Comparison of ENCODE assay signal across 16 mouse cellular contexts in the genomic region with DNA sequence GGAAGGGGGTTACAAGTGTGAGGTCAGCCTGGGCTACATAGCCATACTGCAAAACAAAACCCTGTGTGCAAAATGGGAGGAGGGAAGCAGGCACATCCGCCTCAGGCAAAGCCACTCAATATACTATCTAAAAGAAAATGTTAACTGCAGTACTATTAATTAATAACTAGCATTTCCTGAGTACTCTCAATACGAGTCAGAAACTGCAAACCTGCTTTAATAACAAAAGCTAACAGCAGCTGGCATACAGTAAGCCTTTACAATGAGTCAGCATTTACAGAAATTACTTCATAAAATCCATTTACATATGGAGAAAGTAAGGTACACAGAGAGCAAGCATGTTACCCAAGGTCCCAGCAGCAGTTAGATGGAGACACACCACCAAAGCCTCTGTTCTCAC.
A peak's percentile ranks its signal among the peaks of the same experiment; 100 is the strongest.
DNase-seq lines count a peak whose midpoint lies in the region; ATAC-seq and TF ChIP-seq lines count a peak whose summit lies in the region.
"Had no signal": no experiment of that assay in that cellular context is flagged by ENCODE, and none has a peak within 500 bp of the region (broad histone marks: within the 10 kb centered on the region; RNA-seq: fewer than 3 reads in every experiment).

No protein-coding gene starts in this region.

- no peak overlapping the region for H3K9ac ChIP-seq in MEL (ENCODE audit: control insufficient read depth, low read depth, low read length, poor library complexity, severe bottlenecking)
- H3K9ac ChIP-seq: hindbrain, embryonic 14.5 days; midbrain, embryonic 15.5 days had no signal

- peaks cover 0 to 27% of the 10 kb centered on the region in 2 experiments; a peak in 2 of 4 replicates for H3K36me3 ChIP-seq in MEL (ENCODE audit: control insufficient read depth in 1 of 2, insufficient read depth in 2 of 2, low read length in 2 of 2)
- H3K36me3 ChIP-seq: midbrain, embryonic 15.5 days had no signal

- no peak overlapping the region for H3K27ac ChIP-seq in MEL (ENCODE audit: control insufficient read depth, low read depth, low read length)
- H3K27ac ChIP-seq: hindbrain, embryonic 14.5 days; midbrain, embryonic 15.5 days had no signal

- H3K4me1 ChIP-seq in MEL (ENCODE audit: control insufficient read depth in 1 of 2, insufficient read depth in 2 of 2, low read length in 2 of 2): peaks cover 8 to 19% of the 10 kb centered on the region in 2 experiments

- no peaks in the 10 kb centered on the region for H3K27me3 ChIP-seq in MEL (ENCODE audit: control insufficient read depth in 1 of 2, insufficient read depth in 2 of 2, low read length in 2 of 2)
- H3K27me3 ChIP-seq: midbrain, embryonic 15.5 days had no signal

- TF ChIP-seq POLR2A in MEL (IDR thresholded peaks at IDR 0.05; ENCODE audit: control insufficient read depth in 1 of 2, insufficient read depth in 1 of 2, low read depth in 1 of 2, low read length in 2 of 2, poor library complexity in 1 of 2): no peak

- no peaks in the 10 kb centered on the region for H3K9me3 ChIP-seq in MEL (replicated peaks; ENCODE audit: insufficient read depth, low read length)
- H3K9me3 ChIP-seq: midbrain, embryonic 15.5 days had no signal

- TF ChIP-seq CTCF in MEL (IDR thresholded peaks at IDR 0.05 in 2 of 3, conservative IDR thresholded peaks at IDR 0.05 in 1 of 3; ENCODE audit: control insufficient read depth in 1 of 3, insufficient read depth in 1 of 3, low read depth in 2 of 3, low read length in 3 of 3, poor library complexity in 1 of 3, severe bottlenecking in 1 of 3): no peak

- no peak overlapping the region for H3K4me3 ChIP-seq in MEL (ENCODE audit: control insufficient read depth in 1 of 2, insufficient read depth in 1 of 2, low read depth in 2 of 2, low read length in 2 of 2)
- H3K4me3 ChIP-seq: midbrain, embryonic 15.5 days had no signal

- TF ChIP-seq RAD21 in MEL (IDR thresholded peaks at IDR 0.05; ENCODE audit: low read depth, low read length): no peak

- peak; percentile 31 to 40 for DNase-seq in kidney, adult 8-10 months
- DNase-seq in kidney, postnatal 10 days: no peak
- DNase-seq in MEL (ENCODE audit: low read depth, low spot score): no peak
- peak; percentile 46 for DNase-seq in kidney, adult 9 months
- DNase-seq in layer of hippocampus, postnatal 36 days: no peak
- DNase-seq in retina, postnatal 1 day: no peak
- DNase-seq in adipocyte (ENCODE audit: low spot score): no peak
- DNase-seq: adrenal gland, postnatal 36 days; cerebellum, adult 11 months; cerebellum, postnatal 36 days; heart, adult 18-20 months; heart, postnatal 10 days; right cerebral cortex, postnatal 14 days had no signal

- H3K79me2 ChIP-seq in MEL (ENCODE audit: control insufficient read depth, insufficient read depth, low read length, poor library complexity): peaks cover 37% of the 10 kb centered on the region

- ATAC-seq in megakaryocyte progenitor cell, adult 5-6 weeks (replicated peaks; ENCODE audit: poor library complexity): 0 out of 2 replicates have a peak, but pooled peaks have one; percentile 31
- ATAC-seq: midbrain, embryonic 15.5 days had no signal

- no peak; a peak in 1 of 4 replicates for TF ChIP-seq EP300 in MEL (IDR thresholded peaks at IDR 0.05; ENCODE audit: low read depth in 1 of 2, low read length in 2 of 2)

TF ChIP-seq in MEL, 35 proteins besides CTCF, POLR2A, EP300 and RAD21:
- no peak for TF ChIP-seq ELF1 (IDR thresholded peaks at IDR 0.05; ENCODE audit: low read depth, low read length)
- TF ChIP-seq KAT2A (conservative IDR thresholded peaks at IDR 0.05; ENCODE audit: low read depth, low read length): no peak
- TF ChIP-seq ZC3H11A (IDR thresholded peaks at IDR 0.05; ENCODE audit: low read depth, low read length): no peak
- TF ChIP-seq USF1 (IDR thresholded peaks at IDR 0.05; ENCODE audit: low read depth, low read length): no peak
- TF ChIP-seq ZKSCAN1 (IDR thresholded peaks at IDR 0.05; ENCODE audit: low read depth, low read length): no peak
- TF ChIP-seq NELFE (IDR thresholded peaks at IDR 0.05; ENCODE audit: low read depth, low read length): no peak
- TF ChIP-seq MAX (IDR thresholded peaks at IDR 0.05; ENCODE audit: low read length): no peak
- no peak for TF ChIP-seq SIN3A (IDR thresholded peaks at IDR 0.05; ENCODE audit: low read length)
- TF ChIP-seq RCOR1 (IDR thresholded peaks at IDR 0.05; ENCODE audit: low read depth, low read length): no peak
- TF ChIP-seq HCFC1 (IDR thresholded peaks at IDR 0.05; ENCODE audit: low read depth, low read length): no peak
- TF ChIP-seq ZNF384 (IDR thresholded peaks at IDR 0.05; ENCODE audit: low read depth, low read length): no peak
- no peak for TF ChIP-seq TCF12 (IDR thresholded peaks at IDR 0.05; ENCODE audit: low read depth, low read length)
- peak; percentile 38; the same call in 1 of the 2 replicates for TF ChIP-seq GABPA (IDR thresholded peaks at IDR 0.05; ENCODE audit: low read depth, low read length)
- no peak for TF ChIP-seq TBP (IDR thresholded peaks at IDR 0.05; ENCODE audit: low read depth, low read length)
- no peak for TF ChIP-seq USF2 (IDR thresholded peaks at IDR 0.05; ENCODE audit: borderline replicate concordance in 1 of 2, insufficient read depth in 1 of 2, low read depth in 1 of 2, low read length in 2 of 2)
- no peak for TF ChIP-seq TAL1 (IDR thresholded peaks at IDR 0.05; ENCODE audit: low read length)
- peak; percentile 74 for TF ChIP-seq ETS1 (IDR thresholded peaks at IDR 0.05; ENCODE audit: low read depth, low read length)
- no peak for TF ChIP-seq MAZ (IDR thresholded peaks at IDR 0.05; ENCODE audit: low read depth, low read length)
- TF ChIP-seq MAFK (IDR thresholded peaks at IDR 0.05; ENCODE audit: borderline replicate concordance, low read depth, low read length): peak; percentile 65
- no peak for TF ChIP-seq MYC (IDR thresholded peaks at IDR 0.05; ENCODE audit: low read depth, low read length)
- TF ChIP-seq MEF2A (IDR thresholded peaks at IDR 0.05; ENCODE audit: extremely low read depth, insufficient replicate concordance, low read depth, low read length, poor library complexity, severe bottlenecking): no peak
- TF ChIP-seq MXI1 (IDR thresholded peaks at IDR 0.05; ENCODE audit: low read depth, low read length): no peak
- no peak for TF ChIP-seq MYB (IDR thresholded peaks at IDR 0.05; ENCODE audit: low read depth, low read length)
- no peak for TF ChIP-seq GATA1 (IDR thresholded peaks at IDR 0.05; ENCODE audit: low read depth, low read length)
- TF ChIP-seq BHLHE40 (IDR thresholded peaks at IDR 0.05; ENCODE audit: borderline replicate concordance, low read depth, low read length): no peak
TF ChIP-seq in MEL: peak in this region for 3.

Comparison
In these comparisons a context has a peak if more than half of its experiments do, and no peak if none do; other contexts are left out.
1. DNase-seq: peak in kidney, adult 8-10 months (2 of 2) and kidney, adult 9 months (single experiment); none in kidney, postnatal 10 days (single experiment), MEL (single experiment), layer of hippocampus, postnatal 36 days (0 of 2), retina, postnatal 1 day (single experiment) and adipocyte (single experiment).